Mouse (Mus musculus) left cerebral cortex, adult 11 months (tissue): ENCODE results near the gene Fhit.

Experiments
- DNase-seq: peaks from one replicate; pipeline ENCODE4 v3.0.0; 2022; ENCODE audit warnings: low spot score

The Fhit gene

DNA sequence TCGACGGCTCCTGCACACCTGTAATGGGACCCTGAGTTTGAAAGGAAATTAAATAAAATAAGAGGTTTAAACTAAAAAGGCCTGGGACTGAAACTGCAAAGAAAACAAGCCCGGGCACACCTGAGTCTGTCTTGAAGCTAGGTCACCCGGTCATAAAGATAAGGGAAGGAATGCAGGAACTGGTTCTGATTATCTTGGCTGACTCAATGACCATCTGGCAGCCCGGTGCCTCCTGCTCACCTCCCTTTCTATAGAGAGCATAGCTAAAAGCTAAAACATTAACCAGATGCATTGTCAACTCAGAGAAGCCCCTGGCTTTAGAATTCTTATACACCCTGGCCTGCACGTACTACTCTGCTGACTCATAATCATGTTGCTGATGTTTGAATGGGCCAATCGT is 1032.7 kb downstream of the Fhit start:
- DNase-seq = no peak

DNA sequence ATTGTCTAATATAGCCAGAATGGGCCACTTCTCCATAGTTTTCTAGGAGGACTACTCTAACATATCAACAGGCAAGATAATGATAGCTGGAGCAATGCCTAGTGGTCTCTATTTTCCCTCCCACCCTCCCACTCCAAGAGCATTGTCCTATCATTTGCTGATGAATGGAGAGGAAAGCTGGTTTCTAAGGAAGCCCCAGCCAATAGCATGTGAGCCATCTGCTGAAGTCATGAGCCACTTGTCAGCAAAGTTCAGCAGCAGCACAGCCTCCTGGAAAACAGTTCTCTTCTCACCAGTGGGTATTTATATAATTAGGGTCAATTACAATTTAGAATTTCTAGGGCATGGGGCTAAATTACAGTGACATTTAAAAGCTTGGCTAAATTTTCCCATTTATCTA is 1035.3 kb downstream of the Fhit start:
- no peak for DNase-seq

DNA sequence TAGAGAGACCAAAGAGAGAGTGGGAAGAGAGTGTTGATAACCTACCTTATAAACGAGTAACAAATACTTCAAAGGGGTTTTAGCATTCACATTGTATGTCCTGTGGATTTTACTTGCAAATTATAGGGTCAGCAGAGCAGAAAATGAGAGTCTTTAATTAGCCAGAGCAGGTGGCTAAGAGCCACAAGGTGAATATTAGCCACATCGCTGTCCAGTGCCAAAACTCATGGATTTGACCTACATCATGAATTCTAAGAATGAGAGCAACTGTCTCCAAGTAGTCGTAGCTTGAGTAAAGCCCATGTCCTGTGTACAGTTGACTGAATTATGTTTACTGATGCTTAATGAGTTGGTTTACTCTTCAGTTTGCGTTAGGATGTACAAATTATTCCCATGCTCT is 1039.7 kb downstream of the Fhit start:
- no peak for DNase-seq

DNA sequence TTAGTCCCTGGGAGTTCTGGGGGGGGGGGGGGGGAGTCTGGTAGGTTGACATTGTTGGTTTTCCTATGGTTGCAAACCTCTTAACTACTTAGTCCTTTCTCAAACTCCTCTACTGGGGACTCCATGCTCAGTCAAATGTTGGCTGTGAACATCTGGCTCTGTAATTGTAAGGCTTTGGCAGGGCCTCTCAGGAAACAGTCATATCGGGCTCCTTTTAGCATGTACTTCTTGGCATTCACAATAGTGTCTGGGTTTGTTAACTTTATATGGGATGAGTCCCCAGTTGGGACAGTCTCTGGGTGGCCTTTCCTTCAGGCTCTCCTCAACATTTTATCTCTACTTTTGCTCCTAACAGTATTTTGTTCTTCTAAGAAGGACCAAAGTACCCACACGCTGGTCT is 1065.6 kb downstream of the Fhit start:
- no peak for DNase-seq

DNA sequence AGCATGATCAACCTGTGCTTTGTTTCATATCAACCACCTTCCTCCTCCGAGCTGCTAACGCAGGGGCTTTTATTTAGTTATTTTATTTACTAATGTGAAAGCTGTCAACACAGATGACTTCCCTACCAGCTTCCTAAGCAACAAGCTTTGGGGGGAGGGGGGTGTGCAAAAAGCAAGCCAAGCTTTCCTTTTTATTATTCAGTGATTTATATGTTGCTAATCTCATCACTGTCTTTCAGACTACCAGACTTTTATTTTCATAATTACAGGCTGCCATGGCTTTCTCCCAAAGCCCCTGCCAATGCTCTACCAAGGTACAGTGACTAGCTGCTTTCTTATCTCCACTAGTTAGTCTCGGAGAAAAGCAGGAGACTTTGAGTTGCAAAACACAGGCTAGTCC is 1082.8 kb downstream of the Fhit start:
- DNase-seq = no peak

DNA sequence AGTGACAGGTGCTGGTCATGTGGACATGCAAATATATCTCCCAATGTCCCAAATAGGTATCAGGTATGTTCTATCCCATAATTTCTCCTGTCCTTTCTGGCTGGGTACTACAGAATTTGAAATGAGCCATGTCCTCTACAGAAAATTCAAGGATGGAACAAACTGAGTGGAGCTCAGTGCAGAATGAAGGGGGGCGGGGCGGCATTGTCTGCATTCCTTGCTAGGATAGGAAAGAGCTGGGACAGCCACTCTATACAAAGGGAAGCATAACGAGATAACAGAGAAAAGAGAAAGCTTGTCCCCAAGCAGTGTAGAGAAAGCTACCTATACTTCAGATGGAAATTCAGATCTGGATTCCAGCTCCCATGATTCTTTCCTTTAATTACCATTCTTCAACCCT is 1111.9 kb downstream of the Fhit start:
- DNase-seq = no peak

DNA sequence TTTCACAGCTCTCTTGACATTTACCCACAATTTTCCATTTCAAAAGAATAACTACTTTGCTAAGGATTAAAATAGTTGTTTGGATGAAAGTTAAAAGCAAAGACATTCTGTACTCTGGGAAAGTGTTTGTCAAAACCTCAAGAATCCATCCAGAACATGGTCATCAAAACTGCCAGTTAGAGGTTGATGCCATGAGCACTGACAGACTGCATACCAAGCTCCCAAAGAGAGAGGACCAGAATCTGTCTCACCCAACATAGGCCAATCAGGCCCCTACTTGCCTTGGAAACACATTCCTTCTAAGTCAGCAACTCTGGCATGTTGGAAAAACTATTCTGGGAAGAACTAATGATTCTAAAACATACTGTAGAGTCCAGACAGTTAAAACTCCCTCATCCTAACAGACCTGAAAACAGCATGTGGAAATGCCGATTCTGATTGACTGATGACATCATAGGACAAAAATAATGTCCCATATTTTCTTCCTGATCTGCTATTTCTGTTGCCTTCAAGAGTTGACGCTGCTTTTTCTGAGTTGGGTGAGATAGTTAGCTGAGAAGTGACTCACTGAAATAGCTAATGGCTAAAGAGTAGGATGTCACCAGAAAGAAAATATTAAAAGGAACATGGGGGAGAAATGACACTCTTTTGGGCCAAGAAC is 1114.6 kb downstream of the Fhit start:
- no peak for DNase-seq

DNA sequence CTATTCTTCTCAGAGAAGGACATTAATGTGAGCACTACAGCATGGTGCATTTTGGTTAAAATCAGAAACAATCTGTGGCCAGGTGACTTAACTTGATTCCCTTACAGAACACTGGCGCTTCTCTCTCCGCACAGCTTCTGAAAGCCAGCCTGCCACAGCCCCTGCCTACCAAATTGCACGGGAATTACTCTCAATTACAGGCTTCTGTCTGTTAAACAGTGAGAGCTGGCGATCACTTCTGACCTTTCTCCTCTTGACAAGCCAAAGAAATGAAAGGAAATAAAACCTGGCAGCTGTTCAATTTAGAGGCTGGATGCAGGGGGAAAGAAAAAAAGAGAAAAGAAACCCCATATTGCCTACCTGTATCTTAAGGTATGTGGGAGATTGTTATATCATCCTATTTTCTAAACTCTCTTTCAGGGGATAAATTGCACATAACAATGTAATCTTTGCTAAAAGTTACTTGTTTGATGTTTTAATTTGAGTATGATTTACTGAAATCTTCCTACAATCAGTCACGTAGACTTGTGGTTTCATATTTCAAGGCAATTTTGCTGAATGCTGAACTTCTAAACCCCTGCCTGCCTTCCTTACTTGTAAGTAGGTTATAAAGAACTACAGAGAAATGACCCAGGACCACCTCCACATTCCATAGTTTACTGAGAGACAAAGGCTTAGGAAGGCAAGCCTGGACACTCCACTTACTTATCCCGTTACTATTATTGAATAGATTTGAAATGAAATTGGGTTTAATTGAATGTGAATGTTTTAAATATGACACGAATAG is 1115.3 kb downstream of the Fhit start:
- DNase-seq = no peak

DNA sequence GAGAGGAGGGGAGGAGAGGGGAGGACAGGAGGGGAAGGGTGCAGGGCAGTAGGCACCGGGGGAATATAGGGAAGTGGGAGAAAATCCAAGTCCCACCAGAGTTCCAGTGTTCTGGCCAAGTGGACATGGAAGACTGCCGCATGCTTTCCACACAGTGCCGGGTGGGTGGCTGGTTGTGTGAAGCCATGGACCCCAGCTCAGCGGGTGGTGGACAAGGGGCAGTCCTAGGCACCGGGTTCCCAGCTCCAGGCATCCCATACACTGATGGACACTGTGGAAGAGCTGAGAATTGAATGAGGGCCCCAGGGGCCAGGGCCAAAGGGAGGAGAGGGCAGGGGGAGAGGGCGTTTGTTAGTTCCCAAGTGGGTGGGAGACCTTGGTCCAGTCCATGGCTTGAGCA is 1123.8 kb downstream of the Fhit start:
- no peak for DNase-seq

DNA sequence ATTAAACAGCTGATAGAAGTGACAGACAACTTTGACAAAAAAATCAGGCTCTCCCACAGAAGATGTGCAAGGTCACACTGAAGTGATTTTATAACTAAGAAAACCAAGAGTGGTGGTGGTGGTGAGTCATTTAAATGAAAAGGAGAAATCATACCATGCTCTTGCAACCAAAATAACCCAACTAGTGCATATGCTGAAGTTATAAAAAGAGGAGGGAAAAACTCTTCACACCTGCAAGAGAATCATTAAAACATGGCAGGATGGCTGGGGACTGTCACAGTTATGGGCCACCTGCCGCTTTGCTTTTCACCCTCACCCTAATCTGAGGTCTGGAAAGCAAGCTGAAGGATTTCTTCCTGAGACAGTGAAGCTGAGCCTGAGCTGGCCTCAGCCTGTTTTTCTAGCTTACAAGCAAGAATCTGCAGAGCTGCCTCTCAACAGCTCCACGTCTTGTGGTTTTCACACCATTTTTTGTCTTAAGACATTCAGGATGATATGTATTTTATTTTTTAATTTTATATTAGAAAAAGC is 1125.1 kb downstream of the Fhit start:
- DNase-seq = no peak

DNA sequence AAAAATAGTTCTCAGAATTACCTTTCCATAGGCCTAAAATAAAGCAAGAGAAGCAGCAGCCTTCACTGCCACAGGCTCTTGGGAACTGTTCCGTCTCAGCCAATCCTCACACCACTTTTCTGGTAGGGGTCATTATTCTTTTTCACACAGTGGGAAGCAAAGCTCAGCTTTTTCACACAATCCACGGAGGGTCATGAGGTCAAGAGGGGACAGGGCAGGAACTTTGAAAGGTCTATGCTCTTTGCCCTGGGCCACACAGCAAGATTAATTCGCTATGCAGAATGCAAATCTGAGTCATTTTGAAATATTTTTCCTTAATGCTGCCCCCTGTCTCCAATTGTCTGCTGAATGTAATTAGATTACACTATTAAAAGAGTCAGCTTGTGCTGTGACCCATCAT is 1126.2 kb downstream of the Fhit start:
- DNase-seq = no peak

DNA sequence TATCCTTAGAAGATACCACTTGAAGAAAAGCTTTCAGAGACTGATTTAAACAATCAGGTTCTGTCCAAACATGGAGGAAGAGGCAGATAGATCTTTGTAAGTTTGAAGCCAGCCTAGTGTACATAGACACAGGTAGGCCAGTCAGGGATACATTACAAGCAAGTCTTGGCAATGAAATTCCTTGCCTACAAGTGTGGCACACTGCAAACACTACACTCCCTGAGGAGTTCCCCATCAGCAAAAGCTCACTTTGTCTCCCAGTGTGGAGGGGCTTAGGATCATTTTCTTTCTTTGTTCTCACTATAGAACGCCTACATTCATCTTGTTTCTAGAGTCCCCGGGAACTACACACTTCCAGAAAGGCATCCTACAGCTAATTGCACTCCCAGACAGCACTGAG is 1126.6 kb downstream of the Fhit start:
- no peak for DNase-seq

DNA sequence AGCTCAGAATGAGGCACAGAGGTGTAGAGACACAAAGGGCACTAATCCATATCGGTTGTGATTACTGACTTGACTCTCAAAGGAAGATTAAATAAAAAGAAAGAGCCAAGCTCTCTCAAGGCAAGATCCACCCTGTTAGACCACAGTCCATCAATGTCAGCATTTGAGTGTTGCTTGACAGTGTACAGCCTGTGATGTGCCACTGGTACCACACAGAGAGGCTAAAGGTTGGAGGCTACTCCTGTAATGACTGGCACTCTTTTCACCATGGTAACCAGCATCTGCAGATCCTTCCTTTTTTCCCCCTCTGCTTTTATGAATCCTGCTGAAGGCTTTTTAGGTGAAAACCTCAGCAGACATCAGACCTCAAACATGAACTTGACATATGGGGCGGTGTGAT is 1138.5 kb downstream of the Fhit start:
- no peak for DNase-seq

DNA sequence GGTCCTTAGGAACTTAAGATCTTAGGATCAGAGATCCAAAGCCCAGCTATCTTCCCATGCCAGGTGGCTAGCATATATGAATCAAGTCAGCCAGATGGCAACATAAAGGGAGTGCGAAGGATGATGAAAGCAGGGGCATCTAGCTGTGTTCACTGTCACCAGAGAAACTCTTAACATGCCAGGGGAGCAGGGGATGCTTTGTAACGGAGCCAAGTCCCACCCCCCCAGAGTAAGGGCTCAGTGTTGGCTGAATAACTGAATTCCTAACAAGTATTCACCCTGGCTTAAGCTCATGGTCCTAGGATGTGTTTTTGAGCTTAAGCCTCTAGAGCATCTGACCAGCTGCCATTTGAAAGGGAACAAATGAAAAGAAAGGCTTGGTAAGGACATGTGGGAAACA is 1139.5 kb downstream of the Fhit start:
- no peak for DNase-seq

DNA sequence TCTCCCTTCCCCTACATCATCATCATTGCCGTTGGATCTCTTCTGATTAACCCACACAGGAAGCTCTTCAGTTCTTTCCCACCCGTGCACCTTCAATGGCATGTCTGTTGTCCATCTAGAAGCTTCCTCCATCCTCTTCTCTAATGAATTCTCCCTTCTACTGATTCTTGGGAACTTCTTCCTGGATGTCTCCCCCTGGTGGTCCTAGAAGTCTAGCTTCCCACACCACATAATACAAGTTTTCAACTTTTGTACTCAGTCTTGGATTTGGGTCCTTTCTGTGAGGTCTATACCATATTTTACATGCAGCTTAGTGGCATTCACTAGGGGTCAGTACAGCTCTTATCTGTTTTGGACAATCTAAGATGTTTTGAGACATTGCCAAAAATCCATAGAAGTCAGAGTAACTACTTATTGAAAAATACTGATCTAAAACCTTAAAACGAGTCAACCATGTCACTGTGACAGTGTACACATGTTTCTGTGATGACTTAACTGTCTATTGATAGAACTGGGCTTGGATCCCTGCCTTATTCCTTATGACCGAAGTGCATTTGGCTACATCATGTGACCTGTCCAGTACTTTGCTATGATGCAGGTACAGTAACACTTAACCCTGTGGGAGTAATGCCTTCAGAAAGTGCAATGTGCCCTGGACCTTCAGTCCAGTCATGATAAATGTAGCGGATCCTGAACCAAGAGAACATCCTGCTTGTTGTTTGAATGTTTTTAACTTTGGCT is 1141.3 kb downstream of the Fhit start:
- DNase-seq = no peak

DNA sequence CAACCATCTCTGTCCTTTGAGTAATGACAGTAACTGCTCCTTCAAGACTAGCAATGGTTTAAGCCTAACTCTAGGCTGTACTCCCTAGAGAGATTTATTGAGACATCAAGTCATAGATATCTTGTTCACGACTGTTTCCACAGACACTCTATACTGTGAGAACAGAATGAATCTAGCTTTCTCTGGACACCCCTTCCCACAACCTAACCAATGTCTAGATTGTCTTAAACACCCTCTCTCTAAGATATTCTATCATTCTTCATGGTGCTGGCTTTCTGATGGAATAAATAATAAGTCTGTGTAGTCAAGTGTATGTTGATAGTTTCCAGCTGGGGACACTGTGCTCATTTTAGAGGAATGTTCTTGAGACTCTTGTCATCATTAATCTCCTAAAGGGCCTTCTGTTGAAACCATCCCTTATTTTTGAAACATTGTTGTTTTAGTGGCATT is 1148.0 kb downstream of the Fhit start:
- no peak for DNase-seq

DNA sequence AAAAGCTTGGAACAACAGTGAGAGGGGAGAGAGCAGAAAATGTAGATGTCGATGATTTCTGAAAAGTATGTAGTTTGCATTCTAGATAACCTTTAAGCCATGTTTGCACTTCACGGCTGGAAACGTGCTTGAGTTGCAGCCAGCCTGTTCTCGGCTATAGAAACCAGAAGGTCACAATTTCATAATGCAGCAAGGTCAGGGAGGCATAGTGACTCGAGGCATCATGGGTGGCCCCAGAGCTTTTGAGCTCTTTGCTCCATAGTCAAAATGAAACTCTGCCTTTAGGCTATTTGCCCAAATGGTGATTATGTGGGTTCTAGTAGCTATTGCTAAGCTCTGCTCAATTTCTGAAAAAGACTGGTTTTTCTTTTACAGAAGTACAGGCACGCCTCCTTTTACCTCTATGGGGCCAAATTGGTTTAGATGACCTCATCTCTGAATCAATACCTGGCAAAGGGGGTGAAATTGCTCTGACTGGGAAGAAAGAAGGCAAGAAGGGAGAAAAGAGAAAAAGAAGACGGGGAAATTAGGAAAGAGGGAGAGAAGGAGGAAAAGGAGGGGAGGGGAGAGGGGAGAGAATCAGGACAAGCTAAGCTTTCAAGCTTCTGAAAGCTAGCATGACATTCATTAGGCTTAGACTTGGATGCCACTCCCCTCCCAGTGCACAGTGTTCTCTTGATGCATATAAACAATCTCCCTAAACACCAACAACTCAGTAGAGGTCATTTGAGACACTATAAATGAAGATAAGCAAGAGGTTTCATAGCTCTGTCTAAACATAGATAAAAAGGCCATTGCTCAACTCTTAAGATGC is 1148.6 kb downstream of the Fhit start:
- no peak for DNase-seq

DNA sequence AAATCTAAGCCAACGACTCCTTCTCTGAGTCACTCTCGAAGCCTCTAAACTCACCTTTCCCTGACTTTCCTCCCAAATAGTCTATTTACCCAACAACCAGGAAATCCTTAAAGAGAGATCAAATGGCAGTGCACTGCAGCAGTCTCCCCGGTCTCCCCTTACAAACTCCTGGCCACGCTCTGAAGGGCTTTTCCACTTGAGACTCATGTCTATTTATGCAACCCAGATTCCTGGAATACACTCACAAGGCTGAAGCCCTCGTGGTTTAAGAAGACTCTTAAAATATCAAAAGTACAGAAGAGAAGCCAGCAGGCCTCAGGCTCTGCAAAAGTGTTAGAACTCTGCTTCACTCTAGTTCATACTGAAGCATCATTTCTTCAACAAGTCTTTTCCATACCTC is 1155.6 kb downstream of the Fhit start:
- DNase-seq = no peak

DNA sequence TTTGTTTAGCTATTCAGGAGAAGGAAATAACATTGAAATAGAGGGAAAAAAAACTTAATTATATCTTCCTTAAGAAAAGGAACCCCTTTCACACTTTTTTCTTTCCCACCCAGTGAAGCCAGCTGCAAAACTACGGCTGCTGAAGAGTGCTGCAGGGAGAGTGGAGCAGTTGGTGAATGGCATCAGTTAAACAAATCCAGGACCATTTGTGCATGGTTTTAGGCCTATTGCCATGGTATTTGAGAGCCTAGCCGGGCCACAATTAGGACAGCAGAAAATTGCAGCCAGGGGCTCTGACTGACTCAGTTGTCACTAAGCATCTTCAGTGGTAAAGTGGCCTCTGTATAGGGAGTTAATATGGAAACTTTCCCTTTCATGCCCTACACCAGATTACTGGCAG is 1158.0 kb downstream of the Fhit start:
- DNase-seq = no peak

DNA sequence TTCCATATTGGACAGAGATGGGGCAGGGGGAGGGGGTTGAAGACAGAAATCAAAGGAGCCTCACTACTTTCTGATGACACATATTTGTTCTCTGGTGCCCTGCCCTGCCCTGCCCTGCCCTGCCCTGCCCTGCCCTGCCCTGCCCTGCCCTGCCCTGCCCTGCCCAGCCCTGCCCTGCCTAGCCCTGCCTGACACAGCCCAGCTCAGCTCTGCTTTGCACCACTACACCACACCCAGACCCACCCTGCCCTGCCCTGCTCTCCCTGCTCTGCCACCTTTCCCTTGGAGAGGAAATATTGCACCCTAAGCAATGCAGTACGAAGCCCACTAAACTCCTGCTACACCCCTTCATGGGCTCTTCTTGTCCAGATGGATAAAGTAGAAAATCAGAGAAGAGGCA is 1171.2 kb downstream of the Fhit start:
- no peak for DNase-seq

DNA sequence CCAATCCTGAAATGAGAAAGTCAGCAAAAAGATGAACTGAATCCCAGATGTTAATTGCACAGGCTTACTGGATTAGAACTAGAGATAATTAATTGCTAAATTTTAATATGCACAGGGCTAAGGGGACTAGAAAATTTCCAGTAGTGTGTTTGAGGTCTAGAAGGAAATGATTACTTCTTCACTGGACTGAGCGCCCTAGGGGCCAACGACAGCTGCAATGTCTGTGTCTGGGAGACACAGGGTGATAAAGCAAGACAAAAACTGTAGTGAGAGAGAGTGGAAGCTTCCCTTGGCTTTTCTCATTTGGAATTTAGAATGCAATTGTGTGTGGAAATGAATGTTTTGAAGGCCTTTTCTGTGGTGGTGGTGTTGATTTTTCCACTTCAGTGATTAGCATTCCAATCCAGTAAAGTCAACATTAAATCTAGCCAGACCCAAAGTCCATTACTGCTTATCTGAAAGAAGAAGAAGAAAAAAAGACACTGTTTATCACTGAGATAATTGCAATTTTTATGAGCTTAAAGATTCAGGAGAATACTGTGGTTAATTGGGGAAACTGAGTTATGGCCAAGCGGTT is 1184.8 kb downstream of the Fhit start:
- no peak for DNase-seq

DNA sequence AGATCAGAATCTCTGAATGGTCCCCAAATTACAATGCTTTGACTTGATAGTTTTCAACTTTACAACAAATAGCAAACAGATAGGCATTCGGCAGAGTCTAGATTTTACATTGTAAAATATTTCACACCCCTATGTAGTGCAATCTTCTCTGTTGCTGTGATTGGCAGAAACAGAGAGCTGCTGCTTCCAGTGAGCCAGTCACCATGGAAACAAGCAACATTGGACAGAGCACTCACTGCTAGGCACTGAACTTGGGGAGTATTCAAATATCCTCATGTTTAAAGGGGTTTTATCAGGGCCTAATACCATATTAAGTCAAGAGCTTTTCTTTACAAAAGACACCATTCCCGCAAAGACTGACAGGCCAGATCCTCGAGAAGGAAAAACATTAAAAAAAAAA is 1187.4 kb downstream of the Fhit start:
- no peak for DNase-seq
